Mouse (Mus musculus): Measurements from ENCODE around the gene Sytl5.

DNA sequence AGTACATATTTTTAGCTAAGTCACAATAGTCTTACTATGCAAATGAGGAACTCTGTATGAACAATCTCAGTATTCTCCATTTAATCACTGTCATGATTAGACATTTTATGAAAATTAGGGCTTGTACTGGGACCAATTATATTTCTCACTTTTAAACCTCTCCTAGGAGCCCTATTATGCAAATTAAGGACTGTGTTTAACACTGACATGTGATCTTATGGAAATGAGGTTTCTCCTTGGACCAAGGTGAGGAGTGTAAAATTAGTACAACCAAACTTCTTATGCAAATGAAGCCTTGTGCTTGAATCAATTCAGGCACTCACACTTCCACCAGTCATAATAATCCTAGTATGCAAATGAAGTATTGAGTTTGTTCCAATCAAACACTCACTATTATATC is 124.8 kb downstream of the Sytl5 start:
- TF ChIP-seq ZNF384 (IDR thresholded peaks at IDR 0.05; ENCODE audit: low read depth, low read length): no peak
- TF ChIP-seq MAFK (IDR thresholded peaks at IDR 0.05; ENCODE audit: insufficient read depth, low read depth, low read length): no peak
